Mouse (Mus musculus) heart, adult 2 months (tissue): ENCODE results near the gene Vps26a. TPM values are rescaled to one million over a fixed set of nuclear protein-coding genes. Genes with fewer than 3 reads are reported as not detected.

Source experiments
- DNase-seq, 2 experiments: peaks; one replicate each; pipeline ENCODE4 v3.0.0; 2021
- H3K27ac ChIP-seq: fragments of 200-600 bp; 2 replicates; pipeline ENCODE4 v1.8.1; 2022
- H3K27me3 ChIP-seq: fragments of 200-500 bp; 2 replicates; pipeline ENCODE4 v1.6.1; 2012; ENCODE audit warnings: mild to moderate bottlenecking, low read length, inconsistent platforms, mixed read lengths; ENCODE audit not compliant: control insufficient read depth, insufficient read depth
- H3K36me3 ChIP-seq: fragments of 200-500 bp; 2 replicates; pipeline ENCODE4 v1.6.1; 2012; ENCODE audit warnings: low read length, inconsistent platforms; ENCODE audit not compliant: control insufficient read depth, insufficient read depth
- H3K4me1 ChIP-seq: fragments of 200-500 bp; 2 replicates; pipeline ENCODE4 v1.6.1; 2011; ENCODE audit warnings: low read length; ENCODE audit not compliant: control insufficient read depth, insufficient read depth
- H3K4me3 ChIP-seq: fragments of 200-600 bp; 2 replicates; pipeline ENCODE4 v1.8.1; 2022
- H3K79me2 ChIP-seq: fragments of 200-500 bp; replicated peaks from 2 replicates; pipeline ENCODE4 v1.6.1; 2012; ENCODE audit warnings: mild to moderate bottlenecking, inconsistent platforms, low read length, moderate library complexity, mixed read lengths; ENCODE audit not compliant: control insufficient read depth, insufficient read depth
- H3K9ac ChIP-seq: fragments of 200-500 bp; 2 replicates; pipeline ENCODE4 v1.6.1; 2012; ENCODE audit warnings: low read depth, mild to moderate bottlenecking, control low read depth, inconsistent platforms, low read length, mixed read lengths
- CTCF ChIP-seq: fragments of 200-600 bp; IDR thresholded peaks from 2 replicates; pipeline ENCODE4 v1.8.1; 2022; ENCODE audit warnings: antibody characterized with exemption, mild to moderate bottlenecking, moderate library complexity
- EP300 ChIP-seq: fragments of 200-500 bp; IDR thresholded peaks from 2 replicates; pipeline ENCODE4 v1.6.1; 2011; ENCODE audit warnings: low read depth, low read length, control low read depth; ENCODE audit not compliant: insufficient read depth
- POLR2A ChIP-seq: fragments of 200-500 bp; IDR thresholded peaks from 2 replicates; pipeline ENCODE4 v1.6.1; 2011; ENCODE audit warnings: mild to moderate bottlenecking, low read depth, low read length, control low read depth; ENCODE audit not compliant: insufficient read depth
- WGBS: fragments of 180-500 bp; shearing (Covaris S2); methylation state at CpG from one replicate; pipeline ENCODE4 v1.1.7; 2018; 5-methylcytosine and 5-hydroxymethylcytosine counted together
- intact Hi-C: fragments of 180-260 bp; cut with DNase I; formaldehyde crosslinking; loops from one replicate; pipeline ENCODE4 v1.15.1; 2025
- polyA plus RNA-seq: library from polyadenylated mRNA; depleted of rRNA; stranded (reverse); fragments of >200 nt; gene quantifications from 2 replicates; pipeline ENCODE4 v1.2.3, GENCODE M21; 2012
- total RNA-seq, 2 experiments: library from RNA; stranded (reverse); gene quantifications; 2 replicates each; pipeline ENCODE4 v1.2.3; 2021

Vps26a gene
- total and polyA plus RNA-seq, 3 experiments: 21.2 to 46.8 (median 45.6) TPM

DNA sequence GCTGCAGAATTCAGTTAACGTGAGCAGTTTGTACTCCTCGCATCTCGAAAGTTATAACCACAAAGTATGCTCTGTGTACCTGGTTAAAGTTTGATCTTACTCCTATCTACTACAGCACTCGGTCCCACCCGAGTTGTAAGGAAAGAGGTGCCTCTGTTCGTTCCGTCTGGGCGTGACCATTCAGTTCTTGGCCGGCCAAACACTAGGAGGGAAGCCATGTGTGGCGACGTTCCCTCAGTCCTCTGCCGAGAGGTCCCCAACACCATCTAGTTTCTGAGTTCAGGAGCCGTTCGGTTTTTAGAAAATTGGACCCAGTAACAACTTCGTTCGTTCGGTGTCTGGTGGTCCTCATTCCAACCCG, 36.3 kb downstream of the Vps26a start:
- 33% methylated on average over 18 of the region's 18 CpGs for WGBS
- DNase-seq: no peak

DNA sequence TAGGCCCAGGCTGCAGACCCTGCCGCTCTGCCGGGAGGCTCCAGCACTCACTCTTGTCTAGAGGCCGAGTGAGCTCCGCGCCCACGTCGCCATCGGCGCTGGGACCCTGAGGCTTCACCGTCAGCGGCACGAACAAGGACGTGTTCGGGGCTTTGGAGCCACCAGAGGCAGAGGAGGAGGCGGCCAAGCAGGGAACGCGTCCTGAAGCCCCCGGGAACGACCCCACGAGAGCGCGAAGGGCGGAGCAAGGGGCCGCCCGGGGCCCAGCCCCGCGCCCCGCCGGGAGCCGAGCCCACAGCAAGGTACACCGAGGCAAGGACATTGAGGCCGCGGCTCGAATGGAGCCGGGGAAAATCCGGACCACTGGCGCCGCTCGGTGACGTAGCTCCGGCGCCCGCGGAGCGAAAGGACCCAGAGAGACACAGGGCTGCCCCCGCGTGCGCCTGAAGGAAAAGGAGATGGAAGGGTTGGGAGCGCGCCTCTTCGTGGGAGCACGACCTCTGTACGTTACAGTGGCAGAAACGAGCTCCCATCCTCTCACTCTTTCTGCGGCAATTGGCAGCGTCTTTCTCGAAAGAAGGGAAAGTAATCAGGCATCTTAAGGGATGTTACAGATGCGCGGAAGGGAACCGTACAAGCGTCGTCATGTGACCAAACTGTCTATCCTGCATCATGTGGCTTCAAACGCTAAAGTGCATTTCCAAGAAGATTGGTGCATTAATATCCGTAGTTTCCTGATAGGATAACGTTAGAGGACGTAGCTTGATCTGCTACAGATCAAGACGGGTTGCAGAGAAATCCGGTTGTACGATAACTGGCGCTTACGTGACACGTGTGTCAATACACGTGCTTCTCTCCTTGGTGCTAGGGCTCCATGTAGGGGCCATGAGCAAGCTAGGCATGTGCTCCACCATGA, 37.0 kb downstream of the Vps26a start, which contains the start of the genes 4930507D05Rik and Supv3l1:
Gene 4930507D05Rik, plus strand, starts transcription at position 126 of the 916 bp plus-strand sequence.
Gene Supv3l1, minus strand, starts transcription at position 375 of the 916 bp plus-strand sequence.
- peak within 1 kb of the TSS; percentile 83 for H3K4me3 ChIP-seq
- intact Hi-C loops: loop anchor here (2.0 kb wide), 1 partner anchor 37 kb away; the partner anchor contains the start of gene Vps26a
- peak; percentile 91 to 97 for DNase-seq
- H3K36me3 ChIP-seq: no peaks in the 10 kb centered on the region
- H3K79me2 ChIP-seq: no peaks in the 10 kb centered on the region
- peak within 1 kb of the TSS; percentile 99 for H3K27ac ChIP-seq
- peaks cover 3% of the 10 kb centered on the region for H3K4me1 ChIP-seq
- H3K9ac ChIP-seq: peak within 1 kb of the TSS; percentile 94
- no peaks in the 10 kb centered on the region for H3K27me3 ChIP-seq
- under 1% methylated on average over 73 of the region's 73 CpGs for WGBS
- peak; percentile 52 for TF ChIP-seq POLR2A
- no peak for TF ChIP-seq CTCF
- peak; percentile 87 for TF ChIP-seq EP300

More for the DNA sequence above, 36.3 kb downstream of the Vps26a start:
- Histone ChIP-seq H3K79me2 (no peaks in the 10 kb centered on the region), H3K4me1 (peaks cover 3% of the 10 kb centered on the region), H3K36me3 (no peaks in the 10 kb centered on the region), H3K27ac (peak overlapping the region; percentile 99), H3K9ac (peak overlapping the region; percentile 85), H3K4me3 (peak overlapping the region; percentile 83), H3K27me3 (no peaks in the 10 kb centered on the region)
- intact Hi-C loops: no loop called here
- no peak for TF ChIP-seq CTCF
- TF ChIP-seq EP300: no peak
- no peak for TF ChIP-seq POLR2A

DNA sequence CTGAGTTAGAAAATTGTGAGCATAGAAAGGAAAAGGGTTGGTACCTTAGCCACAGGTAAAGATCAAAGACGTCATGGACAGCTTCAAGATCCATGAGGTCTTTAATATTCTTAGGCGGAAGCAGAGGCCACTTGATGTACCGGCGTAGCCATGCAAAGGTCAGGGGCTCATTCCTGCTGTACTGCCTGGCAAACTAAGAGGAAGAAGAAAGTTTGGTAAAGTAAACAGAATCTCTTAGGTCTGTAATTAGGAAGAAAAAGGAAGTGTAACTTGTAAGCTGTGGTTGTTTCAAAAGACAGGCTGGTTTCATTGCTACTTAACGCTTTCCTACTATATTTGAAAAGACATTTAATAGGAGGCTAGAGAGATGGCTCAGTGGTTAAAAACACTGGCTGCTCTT, 56.2 kb downstream of the Vps26a start:
- no peaks in the 10 kb centered on the region for H3K36me3 ChIP-seq
- no peaks in the 10 kb centered on the region for H3K79me2 ChIP-seq
- no peaks in the 10 kb centered on the region for H3K27me3 ChIP-seq
- intact Hi-C loops: no loop called here
- DNase-seq: no peak
- H3K9ac ChIP-seq: no peak overlapping the region
- no peak overlapping the region for H3K27ac ChIP-seq
- 90% methylated on average over 5 of the region's 5 CpGs for WGBS
- no peak for TF ChIP-seq POLR2A
- TF ChIP-seq CTCF: no peak
- TF ChIP-seq EP300: no peak
- H3K4me3 ChIP-seq: no peak overlapping the region
- H3K4me1 ChIP-seq: no peaks in the 10 kb centered on the region

DNA sequence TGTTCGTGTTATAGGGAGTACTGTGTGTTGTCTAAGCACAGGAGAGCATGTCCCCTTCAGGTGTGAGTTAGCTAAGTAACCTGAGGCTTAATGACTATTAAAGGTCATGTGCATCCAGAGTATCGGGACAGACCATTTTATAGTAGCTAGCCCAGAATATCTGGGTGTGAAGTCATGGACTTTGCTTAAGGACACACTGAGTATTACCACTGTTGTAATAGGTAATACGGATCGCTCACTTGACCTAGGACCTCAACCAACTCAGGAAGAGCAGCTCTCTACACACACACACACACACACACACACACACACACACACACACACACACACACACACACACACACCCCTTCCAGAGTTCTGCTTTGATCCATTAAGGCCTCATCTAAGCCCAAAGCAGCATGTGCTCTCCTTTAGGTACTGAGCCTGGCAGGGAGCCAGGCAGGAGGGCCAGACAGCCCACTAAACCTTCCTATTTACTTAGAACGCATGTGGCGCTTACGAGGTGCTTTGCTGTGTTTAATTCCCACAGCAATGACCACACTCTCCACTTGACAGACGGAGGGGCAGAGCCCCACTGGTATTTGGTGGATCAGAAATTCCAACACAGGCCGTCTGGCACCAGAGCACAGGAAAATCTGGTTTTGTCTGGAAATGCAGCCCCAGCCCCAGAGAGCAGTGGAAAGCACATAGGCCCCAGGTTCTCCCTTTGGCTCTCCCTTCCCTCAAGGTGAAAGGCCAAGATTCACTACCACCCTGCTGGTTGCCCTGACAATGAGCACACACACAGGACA, 61.3 kb downstream of the Vps26a start:
- no peak overlapping the region for H3K4me3 ChIP-seq
- H3K9ac ChIP-seq: no peak overlapping the region
- intact Hi-C loops: no loop called here

DNA sequence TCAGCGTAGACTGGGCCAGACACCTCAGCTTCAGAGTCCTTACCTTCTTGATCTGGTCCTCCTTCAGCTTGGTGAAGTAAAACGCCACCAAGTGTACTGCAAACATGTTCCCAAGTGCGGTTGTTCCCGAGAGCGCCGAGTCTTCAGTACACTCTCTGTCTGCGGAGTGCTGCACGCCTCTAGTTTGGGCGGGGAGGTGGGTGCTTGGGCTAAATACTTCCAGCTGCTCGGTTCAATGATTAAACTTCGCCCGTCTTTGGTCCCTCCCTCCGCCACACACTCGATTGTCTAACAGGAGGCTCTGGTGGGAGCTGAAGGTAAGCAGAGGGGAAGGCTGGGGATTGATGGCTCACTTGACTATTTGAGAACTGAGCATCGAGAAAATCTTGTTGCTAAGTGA, 64.3 kb downstream of the Vps26a start, which contains the start of gene Hkdc1:
Gene Hkdc1, minus strand, starts transcription at position 237 of the 400 bp plus-strand sequence.
- no peak within 1 kb of the TSS for H3K27ac ChIP-seq

More for the DNA sequence above, 61.3 kb downstream of the Vps26a start:
- WGBS: 52% methylated on average over 9 of the region's 9 CpGs
- no peak for TF ChIP-seq CTCF
- TF ChIP-seq EP300: no peak
- no peak for TF ChIP-seq POLR2A
- no peaks in the 10 kb centered on the region for H3K27me3 ChIP-seq
- no peaks in the 10 kb centered on the region for H3K79me2 ChIP-seq
- no peak overlapping the region for H3K27ac ChIP-seq
- no peak for DNase-seq
- H3K4me1 ChIP-seq: no peaks in the 10 kb centered on the region
- no peaks in the 10 kb centered on the region for H3K36me3 ChIP-seq

More for the DNA sequence above, 64.3 kb downstream of the Vps26a start, which contains the start of gene Hkdc1:
- Histone ChIP-seq H3K27me3 (no peaks in the 10 kb centered on the region), H3K9ac (no peak within 1 kb of the TSS), H3K4me3 (no peak within 1 kb of the TSS), H3K36me3 (no peaks in the 10 kb centered on the region), H3K4me1 (no peaks in the 10 kb centered on the region), H3K79me2 (no peaks in the 10 kb centered on the region)
- no peak for DNase-seq
- TF ChIP-seq EP300 (no peak), CTCF (no peak), POLR2A (no peak)
- WGBS: 66% methylated on average over 15 of the region's 15 CpGs
- intact Hi-C loops: no loop called here
